Mouse (Mus musculus) neural tube, embryonic 13.5 days (tissue): ENCODE data around the gene Chka. TPM values are rescaled to one million over a fixed set of nuclear protein-coding genes. Genes with fewer than 3 reads are reported as not detected.

Experiments used
- ATAC-seq: fragments of 200-750 bp; cut with Nextera tagmentation; 2 replicates; pipeline ENCODE4 v1.8.0; 2017; ENCODE audit warnings: low read depth, mild to moderate bottlenecking, moderate TSS enrichment, moderate library complexity
- H3K27ac ChIP-seq: fragments of 300-500 bp; sonication (generic); replicated peaks from 2 replicates; pipeline ENCODE4 v1.5.1; 2015; ENCODE audit warnings: moderate library complexity, mild to moderate bottlenecking, inconsistent platforms
- H3K27me3 ChIP-seq: fragments of 300-500 bp; sonication (generic); 2 replicates; pipeline ENCODE4 v1.6.1; 2015; ENCODE audit warnings: mild to moderate bottlenecking, inconsistent platforms
- H3K36me3 ChIP-seq: fragments of 300-500 bp; sonication (generic); 2 replicates; pipeline ENCODE4 v1.6.1; 2015; ENCODE audit warnings: mild to moderate bottlenecking, inconsistent platforms
- H3K4me1 ChIP-seq: fragments of 300-500 bp; sonication (generic); replicated peaks from 2 replicates; pipeline ENCODE4 v1.6.1; 2015; ENCODE audit warnings: inconsistent platforms
- H3K4me2 ChIP-seq: fragments of 300-500 bp; sonication (generic); 2 replicates; pipeline ENCODE4 v1.6.1; 2015; ENCODE audit warnings: inconsistent platforms, mild to moderate bottlenecking, moderate library complexity
- H3K4me3 ChIP-seq: fragments of 300-500 bp; sonication (generic); 2 replicates; pipeline ENCODE4 v1.5.1; 2015; ENCODE audit warnings: mild to moderate bottlenecking, inconsistent platforms
- H3K9ac ChIP-seq: fragments of 300-500 bp; sonication (generic); 2 replicates; pipeline ENCODE4 v1.6.1; 2015; ENCODE audit warnings: moderate library complexity, mild to moderate bottlenecking, inconsistent platforms
- H3K9me3 ChIP-seq: fragments of 300-500 bp; sonication (generic); 2 replicates; pipeline ENCODE4 v1.6.1; 2016; ENCODE audit warnings: inconsistent platforms
- WGBS: fragments of 180-500 bp; shearing (Covaris S2); methylation state at CpG from one replicate; pipeline ENCODE4 v1.1.7; 2015; 5-methylcytosine and 5-hydroxymethylcytosine counted together
- polyA plus RNA-seq: library from polyadenylated mRNA; unstranded; fragments of >200 nt; fragmentation: Nextera tagmentation; extraction: Ambion mirVana; gene quantifications from 2 replicates; pipeline ENCODE4 v1.2.1, GENCODE M21; 2015

The Chka gene
- polyA plus RNA-seq, 1 experiment from 2014 or later, result 54.6 TPM

DNA sequence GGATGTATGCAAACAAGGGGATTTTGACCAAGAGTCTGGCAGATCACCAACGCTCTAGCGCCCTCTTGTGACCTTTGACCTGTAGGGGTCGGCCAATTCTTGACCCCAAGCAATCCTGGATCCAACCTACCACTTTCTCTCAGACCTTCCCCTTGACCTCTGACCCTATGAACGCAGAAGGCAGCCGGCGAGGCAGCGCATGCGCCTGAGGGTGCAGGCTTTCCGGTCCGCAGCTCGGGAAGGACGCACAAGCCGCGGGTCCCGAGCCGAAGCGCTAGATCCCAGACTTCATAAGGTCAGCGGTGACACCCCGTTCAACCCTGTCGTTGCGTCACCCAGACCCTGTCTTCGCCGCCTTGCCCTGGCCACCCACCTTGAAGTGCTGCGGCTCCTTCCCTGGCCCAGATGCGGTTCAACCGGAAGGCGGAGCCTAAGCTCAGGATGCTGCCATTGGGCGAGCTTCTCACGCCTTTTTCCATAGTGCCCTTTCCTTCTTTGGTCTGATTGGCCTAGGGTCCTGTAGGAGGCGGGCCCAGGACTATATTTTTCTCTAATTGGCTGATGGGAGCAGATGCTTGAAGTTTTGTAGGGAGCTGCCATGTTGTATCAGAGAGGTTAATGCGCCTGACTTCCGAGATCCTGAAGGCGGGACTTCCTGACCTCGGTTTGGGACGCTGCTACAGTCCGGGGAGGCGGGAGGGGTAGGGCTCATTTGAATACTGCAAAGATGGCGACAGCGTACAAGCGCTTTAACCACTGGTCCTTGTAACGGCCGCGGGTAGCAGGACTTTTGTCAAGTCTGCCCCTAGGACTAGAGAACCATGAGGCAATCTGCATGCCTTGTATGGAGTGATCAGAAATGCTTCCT is 61.0 kb downstream of the Chka start, which contains the start of gene Ndufs8:
Gene Ndufs8 (minus strand): TSS at position 438 of the 868 bp plus-strand sequence.
- Histone ChIP-seq H3K4me3 (peak within 1 kb of the TSS; percentile 58), H3K4me1 (peaks cover 28% of the 10 kb centered on the region), H3K9ac (peak within 1 kb of the TSS; percentile 75), H3K9me3 (no peaks in the 10 kb centered on the region), H3K36me3 (peaks cover 32% of the 10 kb centered on the region), H3K4me2 (peak within 1 kb of the TSS; percentile 79), H3K27ac (peak within 1 kb of the TSS; percentile 84), H3K27me3 (no peaks in the 10 kb centered on the region)
- WGBS, result under 1% methylated on average over 43 of the region's 43 CpGs
- peak; percentile 97 for ATAC-seq

DNA sequence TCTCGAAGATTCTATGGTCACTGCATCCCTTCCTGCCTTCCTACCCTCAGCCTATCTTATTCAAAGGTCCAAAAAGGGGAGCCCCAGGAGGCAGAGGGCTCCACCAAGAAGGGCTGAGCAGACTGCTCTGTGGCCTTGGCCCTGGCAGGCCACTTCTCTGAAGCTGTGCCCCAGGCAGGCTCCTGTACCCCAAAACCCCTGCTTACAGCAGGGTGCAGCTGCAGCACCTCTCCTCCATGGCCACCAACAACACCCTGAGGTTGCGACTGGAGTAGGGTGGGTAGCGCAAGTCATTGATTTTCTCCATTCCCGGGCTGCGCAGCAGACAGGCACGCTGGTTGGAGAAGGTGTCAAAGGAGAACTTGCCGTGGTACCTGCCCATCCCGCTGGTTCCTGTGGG is 62.1 kb downstream of the Chka start:
- Histone ChIP-seq H3K27me3 (no peaks in the 10 kb centered on the region), H3K4me1 (peaks cover 24% of the 10 kb centered on the region), H3K9me3 (no peaks in the 10 kb centered on the region), H3K4me3 (peak overlapping the region; percentile 58), H3K9ac (peak overlapping the region; percentile 69), H3K27ac (no peak overlapping the region), H3K4me2 (peak overlapping the region; percentile 79), H3K36me3 (peaks cover 26% of the 10 kb centered on the region)
- no peak for ATAC-seq
- 87% methylated on average over 8 of the region's 8 CpGs for WGBS

DNA sequence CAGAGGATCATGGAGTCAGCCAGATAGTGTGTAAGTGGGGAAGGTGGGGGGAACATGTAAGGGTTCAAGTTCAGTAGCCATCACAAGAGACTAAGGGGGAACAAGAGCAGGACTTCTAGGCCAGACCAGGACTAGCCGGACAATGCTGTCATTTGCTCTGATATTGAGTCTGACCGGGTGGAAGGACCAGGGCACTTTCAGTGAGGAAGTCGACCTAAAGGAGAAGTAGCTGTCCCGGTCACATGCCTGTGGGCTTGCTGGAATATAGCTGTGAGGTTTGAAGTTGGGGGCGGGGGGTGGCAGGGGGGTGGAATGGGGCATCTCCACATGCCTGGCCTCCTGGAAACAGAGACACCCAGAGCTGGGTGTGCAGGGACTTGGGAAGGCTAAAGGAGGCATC is 63.0 kb downstream of the Chka start:
- H3K9ac ChIP-seq, result no peak overlapping the region
- no peak overlapping the region for H3K27ac ChIP-seq
- peaks cover 18% of the 10 kb centered on the region for H3K36me3 ChIP-seq
- H3K4me1 ChIP-seq, result peaks cover 24% of the 10 kb centered on the region
- H3K4me2 ChIP-seq, result no peak overlapping the region
- no peak for ATAC-seq
- no peaks in the 10 kb centered on the region for H3K9me3 ChIP-seq
- H3K4me3 ChIP-seq, result no peak overlapping the region
- WGBS, result 88% methylated on average over 5 of the region's 5 CpGs
- no peaks in the 10 kb centered on the region for H3K27me3 ChIP-seq

DNA sequence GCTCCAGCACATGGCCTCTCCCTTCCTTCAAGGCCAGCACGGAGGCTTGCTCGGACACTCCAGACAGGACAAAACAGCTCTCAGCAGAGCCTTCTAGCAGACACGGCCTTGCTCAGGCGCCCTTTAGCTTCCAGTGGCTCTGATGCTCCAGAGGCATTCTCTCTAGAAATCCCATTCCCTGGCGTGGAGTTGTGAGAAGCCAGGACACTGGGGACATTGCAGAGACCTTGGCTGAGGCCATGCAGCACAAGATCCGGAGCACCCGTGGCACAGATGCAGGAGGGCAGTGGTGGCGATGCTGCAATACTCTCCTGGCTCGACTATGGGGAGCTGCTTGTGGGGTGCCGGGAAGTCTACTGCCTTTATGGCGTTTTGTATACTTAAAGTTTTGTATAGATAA is 65.2 kb downstream of the Chka start:
- H3K9ac ChIP-seq, result 0 out of 2 replicates have a peak overlapping the region, but pooled peaks have one; percentile 8
- no peak overlapping the region for H3K27ac ChIP-seq
- WGBS, result 81% methylated on average over 11 of the region's 11 CpGs
- ATAC-seq, result no peak
- H3K27me3 ChIP-seq, result no peaks in the 10 kb centered on the region
- H3K9me3 ChIP-seq, result no peaks in the 10 kb centered on the region
- H3K4me2 ChIP-seq, result no peak overlapping the region
- H3K4me3 ChIP-seq, result no peak overlapping the region
- peaks cover 15% of the 10 kb centered on the region for H3K4me1 ChIP-seq
- no peaks in the 10 kb centered on the region for H3K36me3 ChIP-seq

DNA sequence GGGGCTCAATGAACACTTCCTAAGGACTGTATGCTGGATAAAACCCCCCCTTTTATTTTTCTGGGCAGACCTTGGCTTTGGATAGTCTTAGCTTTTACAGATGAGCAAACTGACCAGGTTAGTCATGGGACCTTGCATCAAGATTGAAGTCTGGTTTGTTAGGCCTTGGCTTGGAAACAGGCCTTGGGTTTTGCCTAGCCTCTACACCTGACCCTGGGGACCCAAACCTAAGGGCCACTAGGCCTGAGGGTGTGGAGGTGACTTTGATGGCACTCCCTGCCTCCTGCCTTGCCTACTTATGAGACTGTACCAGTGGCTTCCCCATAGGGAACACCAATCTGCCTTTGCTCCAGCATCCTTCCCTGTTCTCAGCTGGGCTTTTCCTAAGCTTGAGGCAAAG is 68.4 kb downstream of the Chka start:
- no peak for ATAC-seq
- Histone ChIP-seq H3K4me3 (no peak overlapping the region), H3K27ac (no peak overlapping the region), H3K9me3 (no peaks in the 10 kb centered on the region), H3K9ac (no peak overlapping the region), H3K4me1 (no peaks in the 10 kb centered on the region), H3K36me3 (no peaks in the 10 kb centered on the region), H3K27me3 (no peaks in the 10 kb centered on the region), H3K4me2 (no peak overlapping the region)

DNA sequence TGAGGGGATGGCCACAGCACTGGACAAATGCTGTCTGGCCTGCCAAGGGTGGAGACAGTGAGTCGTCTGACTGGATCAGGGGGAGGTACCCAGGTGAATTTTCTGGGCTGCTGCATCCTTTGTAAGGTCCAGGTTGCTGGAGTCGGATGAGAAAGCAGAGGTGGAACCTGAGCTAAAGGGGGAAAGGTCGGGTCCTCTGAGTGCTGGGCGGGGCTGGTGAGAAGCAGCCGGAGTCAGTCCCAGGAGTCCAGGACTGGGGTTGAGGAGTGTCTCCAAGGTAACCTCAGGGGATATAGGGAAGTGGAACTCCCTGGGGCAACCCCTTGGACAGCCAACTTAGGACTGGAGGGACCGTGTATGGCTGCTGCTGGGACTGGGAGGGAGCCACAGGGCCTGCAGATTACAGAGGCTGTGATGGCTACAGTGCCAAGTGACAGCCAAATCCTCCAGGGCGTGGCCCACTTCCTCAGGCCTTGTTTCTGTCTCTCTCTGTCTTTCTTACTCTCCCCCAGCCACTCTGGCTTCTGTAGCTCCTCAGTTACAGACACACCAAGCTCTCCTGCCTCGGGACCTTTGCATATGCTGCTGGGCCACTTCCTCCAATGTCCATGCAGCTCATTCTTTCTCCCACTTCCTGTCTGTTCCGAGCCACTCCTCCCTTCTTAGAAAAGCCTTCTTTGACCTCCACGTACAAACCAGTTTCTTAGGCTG is 71.2 kb downstream of the Chka start:
- H3K9me3 ChIP-seq, result no peaks in the 10 kb centered on the region
- no peak overlapping the region for H3K4me2 ChIP-seq
- no peak overlapping the region for H3K4me3 ChIP-seq
- no peaks in the 10 kb centered on the region for H3K4me1 ChIP-seq
- 63% methylated on average over 10 of the region's 10 CpGs for WGBS
- no peak overlapping the region for H3K27ac ChIP-seq
- H3K36me3 ChIP-seq, result no peaks in the 10 kb centered on the region
- no peak overlapping the region for H3K9ac ChIP-seq
- no peak for ATAC-seq
- no peaks in the 10 kb centered on the region for H3K27me3 ChIP-seq

DNA sequence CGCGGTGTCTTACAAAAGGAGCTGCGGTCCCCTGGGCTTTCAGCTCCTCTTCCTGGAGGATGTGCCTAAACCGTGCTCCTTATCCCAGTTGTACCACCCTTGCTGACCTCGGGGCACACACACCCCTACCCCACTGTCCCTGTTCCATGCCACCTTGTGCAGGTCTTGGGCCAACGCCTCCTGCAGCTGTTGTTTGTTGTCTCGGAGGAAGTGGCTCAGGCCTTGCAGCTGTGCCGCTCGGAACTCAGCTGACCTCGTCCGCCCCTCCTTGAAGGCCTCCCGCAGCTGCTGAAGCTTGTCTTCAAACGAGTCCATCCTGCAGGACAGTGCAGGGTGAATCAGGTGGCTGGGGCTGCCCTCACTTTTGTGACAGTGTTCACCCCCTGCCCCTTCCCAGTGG is 72.0 kb downstream of the Chka start:
- WGBS, result 64% methylated on average over 13 of the region's 13 CpGs
- Histone ChIP-seq H3K36me3 (no peaks in the 10 kb centered on the region), H3K27me3 (no peaks in the 10 kb centered on the region), H3K9me3 (no peaks in the 10 kb centered on the region), H3K4me3 (no peak overlapping the region), H3K9ac (no peak overlapping the region), H3K27ac (no peak overlapping the region), H3K4me1 (no peaks in the 10 kb centered on the region), H3K4me2 (no peak overlapping the region)
- ATAC-seq, result no peak

DNA sequence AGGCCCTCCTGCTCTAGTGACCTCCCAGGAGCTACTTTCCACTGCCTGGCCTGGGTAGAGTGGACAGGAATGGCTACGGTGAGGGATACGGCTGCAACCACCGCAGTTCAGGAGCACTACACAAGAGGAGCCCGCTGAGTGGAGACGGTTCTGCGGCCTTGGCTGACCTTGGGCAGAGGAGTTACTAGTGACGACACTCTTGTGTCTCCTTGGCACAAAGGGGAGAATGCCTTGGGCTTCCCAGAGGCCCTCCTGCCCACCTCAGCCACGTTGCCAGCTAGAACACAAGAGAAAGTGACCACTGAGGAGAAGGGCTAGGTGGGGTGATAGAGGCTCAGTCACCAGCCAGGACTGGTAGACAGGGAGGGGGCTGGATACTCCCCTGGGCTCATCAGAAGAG is 72.6 kb downstream of the Chka start:
- WGBS, result 86% methylated on average over 8 of the region's 8 CpGs
- Histone ChIP-seq H3K4me3 (no peak overlapping the region), H3K9ac (no peak overlapping the region), H3K4me1 (peaks cover 6% of the 10 kb centered on the region), H3K27me3 (no peaks in the 10 kb centered on the region), H3K9me3 (no peaks in the 10 kb centered on the region), H3K4me2 (no peak overlapping the region), H3K27ac (0 out of 2 replicates have a peak overlapping the region, but pooled peaks have one; percentile 3), H3K36me3 (no peaks in the 10 kb centered on the region)
- no peak for ATAC-seq

DNA sequence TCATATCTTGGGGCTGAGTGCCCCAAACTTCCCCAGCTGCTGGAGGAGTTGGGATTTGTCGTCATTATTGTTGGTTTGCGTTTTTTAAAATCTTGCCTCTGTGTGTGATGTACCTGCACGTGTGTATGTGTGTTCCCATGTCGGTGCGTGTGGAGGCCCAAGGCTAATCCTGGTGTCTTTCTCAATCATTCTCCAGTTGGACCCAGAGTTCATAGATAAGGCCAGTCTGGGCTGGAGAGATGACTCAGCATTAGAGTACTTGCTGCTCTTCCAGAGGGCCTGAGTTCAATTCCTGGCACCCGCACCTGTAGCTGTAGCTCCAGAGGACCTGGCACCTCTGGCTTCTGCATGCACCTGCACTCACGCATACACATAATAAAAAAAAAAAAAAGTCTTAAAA is 73.3 kb downstream of the Chka start:
- Histone ChIP-seq H3K36me3 (no peaks in the 10 kb centered on the region), H3K27me3 (no peaks in the 10 kb centered on the region), H3K9me3 (no peaks in the 10 kb centered on the region), H3K4me1 (peaks cover 13% of the 10 kb centered on the region), H3K4me3 (no peak overlapping the region), H3K4me2 (no peak overlapping the region), H3K9ac (no peak overlapping the region), H3K27ac (no peak overlapping the region)
- 91% methylated on average over 7 of the region's 7 CpGs for WGBS
- no peak for ATAC-seq

DNA sequence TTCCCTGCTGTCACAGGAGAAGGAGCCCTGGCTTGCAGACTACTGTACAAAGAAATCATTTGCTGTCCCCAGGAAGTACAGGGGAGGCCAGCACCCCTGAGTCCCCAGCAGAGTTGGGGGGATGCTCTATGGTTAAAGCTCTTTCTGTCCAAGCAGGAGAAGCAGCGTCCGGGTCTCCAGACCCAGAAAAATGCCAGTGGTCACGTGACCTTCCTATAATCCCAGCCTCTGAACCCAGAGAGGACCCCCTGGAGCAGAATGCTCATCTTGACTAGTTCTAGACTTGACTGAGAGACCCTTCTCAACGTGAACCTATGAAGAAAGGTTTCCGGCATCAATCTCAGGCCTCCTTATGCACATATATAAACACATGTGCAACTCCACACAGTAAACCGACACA is 74.3 kb downstream of the Chka start:
- WGBS, result 79% methylated on average over 6 of the region's 6 CpGs

DNA sequence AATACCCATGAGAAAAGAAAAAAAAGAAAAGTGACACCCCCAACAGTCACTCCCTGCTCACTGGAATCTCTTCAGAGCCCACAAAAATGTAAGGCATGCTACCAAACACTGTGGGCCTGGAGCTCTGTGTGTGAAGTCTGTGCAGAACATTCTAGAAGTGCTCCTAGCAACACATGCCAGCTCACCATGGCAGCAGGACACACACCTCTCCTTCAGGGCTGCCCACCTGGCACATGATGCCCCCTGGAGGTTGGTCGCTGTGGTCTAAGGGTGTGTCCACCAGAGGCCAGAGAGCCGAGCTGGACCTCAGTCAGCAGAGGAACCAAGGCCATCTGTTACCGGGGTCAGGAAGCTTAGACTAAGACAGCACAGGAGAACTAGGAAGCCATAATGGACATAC is 74.7 kb downstream of the Chka start:
- no peaks in the 10 kb centered on the region for H3K36me3 ChIP-seq
- H3K4me1 ChIP-seq, result peaks cover 26% of the 10 kb centered on the region
- no peak overlapping the region for H3K27ac ChIP-seq
- H3K9me3 ChIP-seq, result no peaks in the 10 kb centered on the region
- H3K27me3 ChIP-seq, result no peaks in the 10 kb centered on the region
- 64% methylated on average over 3 of the region's 3 CpGs for WGBS
- H3K9ac ChIP-seq, result no peak overlapping the region
- no peak overlapping the region for H3K4me3 ChIP-seq
- no peak for ATAC-seq
- H3K4me2 ChIP-seq, result no peak overlapping the region

More for the DNA sequence above, 74.3 kb downstream of the Chka start:
- H3K9me3 ChIP-seq, result no peaks in the 10 kb centered on the region
- no peaks in the 10 kb centered on the region for H3K27me3 ChIP-seq
- H3K4me1 ChIP-seq, result peaks cover 23% of the 10 kb centered on the region
- ATAC-seq, result no peak
- no peaks in the 10 kb centered on the region for H3K36me3 ChIP-seq
- H3K4me3 ChIP-seq, result no peak overlapping the region
- no peak overlapping the region for H3K9ac ChIP-seq
- no peak overlapping the region for H3K27ac ChIP-seq
- H3K4me2 ChIP-seq, result no peak overlapping the region

DNA sequence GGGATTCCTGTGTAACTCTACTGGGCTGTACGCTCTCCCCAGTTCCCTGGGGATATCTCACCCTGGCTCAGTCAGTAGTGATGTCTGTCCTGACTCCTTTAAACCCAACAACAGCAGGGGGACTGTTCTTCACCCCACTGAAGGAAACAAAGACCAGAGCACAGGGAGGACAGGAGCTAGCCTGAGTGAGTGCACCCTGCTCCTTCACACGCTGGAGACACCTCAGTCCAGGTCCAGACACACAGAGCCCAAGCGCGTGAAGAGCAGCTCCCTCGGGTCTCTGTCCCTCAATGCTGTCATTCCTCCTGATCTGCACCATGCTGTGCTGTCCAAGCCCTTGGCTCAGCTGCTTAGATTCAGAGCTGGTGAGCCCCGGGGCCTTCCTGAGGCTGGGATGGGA is 75.1 kb downstream of the Chka start:
- ATAC-seq, result no peak
- Histone ChIP-seq H3K4me1 (peaks cover 26% of the 10 kb centered on the region), H3K36me3 (no peaks in the 10 kb centered on the region), H3K9ac (no peak overlapping the region), H3K9me3 (no peaks in the 10 kb centered on the region), H3K27ac (no peak overlapping the region), H3K4me3 (no peak overlapping the region), H3K27me3 (no peaks in the 10 kb centered on the region), H3K4me2 (no peak overlapping the region)
- 63% methylated on average over 6 of the region's 6 CpGs for WGBS
